Mouse (Mus musculus) ES-Bruce4 (cell line): ENCODE results near the gene Srsf6.

Experiments used
- CTCF ChIP-seq: IDR thresholded peaks from one replicate; pipeline ENCODE4 v1.8.1; 2011; ENCODE audit warnings: low read depth, low read length
- EP300 ChIP-seq: IDR thresholded peaks from 2 replicates; pipeline ENCODE4 v1.6.1; 2011; ENCODE audit warnings: low read depth, low read length; ENCODE audit not compliant: insufficient read depth

DNA sequence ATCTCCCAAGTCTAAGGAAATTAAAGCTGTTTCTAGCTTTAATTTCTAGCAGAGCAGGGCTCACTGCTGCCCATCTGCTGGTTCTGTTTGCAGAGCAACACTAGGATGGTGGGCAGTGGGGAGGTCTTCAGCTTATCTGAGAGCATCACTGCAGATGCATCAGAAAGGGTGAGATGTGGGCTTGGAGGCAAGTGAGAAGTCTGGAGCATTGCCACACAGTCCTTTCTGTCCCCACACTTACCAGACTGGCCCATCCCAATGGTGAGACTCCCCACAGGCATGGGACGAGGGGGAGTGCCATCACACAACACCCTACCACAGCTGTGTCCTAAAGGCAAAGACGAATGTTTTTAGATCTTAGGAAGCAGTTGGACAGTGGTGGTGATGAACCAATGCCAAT is 47.2 kb upstream of the Srsf6 start:
- no peak for TF ChIP-seq EP300
- no peak for TF ChIP-seq CTCF
